Mouse (Mus musculus) liver, adult (tissue): ENCODE data around the gene Gm45021.

Source experiments
- GATA4 ChIP-seq: IDR thresholded peaks from 2 replicates; pipeline ENCODE4 v1.6.1; 2014; ENCODE audit warnings: mild to moderate bottlenecking, low read length; ENCODE audit not compliant: insufficient replicate concordance

Gene Gm45021

DNA sequence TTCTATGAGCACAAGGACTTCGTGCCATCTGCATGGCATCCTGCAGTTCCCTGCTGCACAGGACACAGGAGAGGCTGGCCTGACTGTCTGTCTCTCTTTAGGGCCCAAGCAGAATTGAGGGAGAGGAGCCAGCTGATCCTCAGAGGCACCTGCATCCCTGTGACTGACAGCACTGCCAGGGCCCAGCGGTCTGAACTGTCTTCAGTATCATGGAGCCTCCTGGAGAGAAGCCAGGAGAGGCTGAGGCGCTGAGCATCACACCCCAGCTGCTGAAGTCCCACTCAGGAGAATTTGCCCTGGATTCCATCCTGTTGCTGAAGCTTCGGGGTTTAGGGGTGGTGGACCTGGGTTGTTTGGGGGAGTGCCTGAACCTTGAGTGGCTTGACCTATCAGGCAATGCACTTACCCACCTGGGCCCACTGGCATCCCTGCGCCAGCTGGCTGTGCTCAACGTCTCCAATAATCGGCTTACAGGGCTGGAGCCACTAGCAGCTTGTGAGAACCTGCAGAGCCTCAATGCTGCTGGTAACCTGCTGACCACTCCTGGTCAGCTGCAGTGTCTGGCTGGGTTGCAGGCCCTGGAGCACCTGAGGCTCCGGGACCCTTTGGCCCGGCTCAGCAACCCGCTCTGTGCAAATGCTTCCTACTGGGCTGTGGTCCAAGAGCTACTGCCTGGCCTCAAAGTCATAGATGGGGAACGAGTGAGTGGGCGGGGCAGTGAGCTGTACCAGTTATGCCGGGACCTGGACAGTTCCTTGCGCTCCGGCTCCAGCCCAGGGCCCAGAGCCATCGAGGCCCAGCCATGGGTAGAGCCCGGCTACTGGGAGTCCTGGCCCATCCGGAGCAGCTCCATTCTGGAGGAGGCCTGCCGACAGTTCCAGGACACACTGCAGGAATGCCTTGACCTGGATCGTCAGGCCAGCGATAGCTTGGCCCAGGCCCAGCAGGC is 21.1 kb upstream of the Gm45021 start:
- TF ChIP-seq GATA4 = no peak

DNA sequence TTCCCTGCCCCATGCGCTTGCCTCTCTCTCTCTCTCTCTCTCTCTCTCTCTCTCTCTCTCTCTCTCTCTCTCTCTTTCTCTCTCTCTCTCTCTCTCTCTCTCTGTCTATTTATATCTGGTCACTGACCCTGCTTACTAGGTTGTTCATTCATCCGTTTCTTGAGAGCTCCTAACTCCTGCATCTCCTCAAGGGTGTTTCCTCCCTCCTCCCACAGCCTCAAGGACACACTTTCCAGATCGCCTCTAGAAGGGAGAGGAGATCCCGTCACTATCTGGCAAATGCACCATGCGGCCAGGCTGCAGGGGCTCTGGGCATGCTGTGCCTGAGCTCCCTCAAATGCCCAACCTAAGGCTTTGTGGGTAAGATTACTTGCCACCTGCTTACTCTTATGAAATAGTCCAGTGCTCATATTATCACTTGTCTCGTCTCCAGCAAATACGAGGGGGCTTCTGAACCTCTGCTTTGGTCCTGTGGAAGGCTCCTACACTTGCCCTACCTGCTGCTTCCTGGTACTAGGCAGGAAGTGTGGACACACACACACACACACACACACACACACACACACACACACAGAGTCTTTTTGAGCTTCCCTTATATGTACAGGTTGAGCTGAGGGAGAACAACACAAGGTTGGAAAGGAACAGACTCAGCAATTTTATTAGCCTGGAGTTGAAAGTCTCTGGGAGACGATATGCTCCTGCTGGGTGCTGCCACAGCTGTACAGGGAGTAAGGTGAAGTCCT is 20.2 kb upstream of the Gm45021 start:
- no peak for TF ChIP-seq GATA4

DNA sequence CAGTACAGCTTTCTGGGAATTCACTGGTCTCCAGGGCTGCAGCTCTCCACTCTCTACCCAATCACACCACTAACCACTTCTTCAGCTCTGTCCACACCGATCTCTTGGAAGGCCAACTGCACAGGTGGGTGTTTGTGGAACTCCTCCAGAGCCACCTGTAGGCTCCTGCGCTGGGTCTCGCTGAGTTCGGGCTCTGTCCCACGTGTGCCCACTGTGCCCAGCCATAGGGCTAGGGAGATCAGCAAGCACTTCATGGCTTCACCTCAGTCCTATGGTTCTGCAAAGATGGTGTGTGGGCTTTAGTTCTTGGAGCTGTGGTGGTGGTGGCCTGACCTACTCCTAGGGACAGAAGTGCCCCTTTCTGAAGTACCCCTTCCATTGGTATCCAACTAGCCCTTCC is 17.4 kb upstream of the Gm45021 start:
- no peak for TF ChIP-seq GATA4

DNA sequence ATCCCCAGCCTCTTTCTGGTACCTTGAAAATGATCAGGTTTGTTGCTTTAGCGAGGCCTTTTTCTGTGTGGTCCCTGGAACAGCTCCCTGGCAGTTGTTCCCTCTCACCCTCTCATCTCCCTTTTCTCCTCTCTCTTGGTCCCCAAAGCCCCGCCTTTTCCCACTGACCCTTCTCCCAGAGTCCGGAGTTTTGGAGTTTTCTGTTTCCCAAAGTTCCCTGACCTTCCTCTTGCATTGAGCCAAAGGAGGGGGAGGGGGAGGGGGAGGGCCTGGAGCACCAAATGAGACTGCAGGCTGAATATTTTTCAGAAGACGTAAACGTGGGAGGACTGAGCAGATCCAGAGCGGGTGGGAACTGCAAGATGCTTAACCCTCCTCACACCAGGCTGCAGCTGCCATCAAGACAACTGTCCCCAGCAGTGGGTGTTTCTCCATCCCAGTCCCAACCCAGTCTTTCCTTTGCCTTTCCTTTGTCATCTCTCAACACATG is 16.8 kb upstream of the Gm45021 start, which contains the start of gene Rarres2:
Gene Rarres2, minus strand, starts transcription at position 218 of the 490 bp plus-strand sequence.
- TF ChIP-seq GATA4 = no peak

DNA sequence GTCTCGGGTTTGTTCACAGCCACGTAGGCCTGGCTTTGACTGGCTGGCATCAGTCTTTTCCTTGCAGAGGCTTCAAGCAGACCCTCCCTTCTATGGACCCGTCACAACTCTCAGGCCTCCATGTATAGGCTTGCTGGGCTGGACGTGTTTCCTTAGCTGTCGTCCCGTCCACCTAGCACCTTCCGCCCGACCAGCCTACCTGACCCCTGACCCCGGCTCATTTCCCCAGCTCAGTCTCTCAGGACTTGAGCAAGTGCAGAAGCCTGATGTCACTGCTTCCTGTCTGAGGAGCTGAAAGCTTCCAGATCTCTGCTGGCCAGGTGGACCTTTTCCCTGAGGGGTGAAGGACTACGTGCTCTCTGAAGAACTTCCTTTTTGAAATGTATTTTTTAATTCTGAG is 16.1 kb upstream of the Gm45021 start:
- TF ChIP-seq GATA4 = no peak

DNA sequence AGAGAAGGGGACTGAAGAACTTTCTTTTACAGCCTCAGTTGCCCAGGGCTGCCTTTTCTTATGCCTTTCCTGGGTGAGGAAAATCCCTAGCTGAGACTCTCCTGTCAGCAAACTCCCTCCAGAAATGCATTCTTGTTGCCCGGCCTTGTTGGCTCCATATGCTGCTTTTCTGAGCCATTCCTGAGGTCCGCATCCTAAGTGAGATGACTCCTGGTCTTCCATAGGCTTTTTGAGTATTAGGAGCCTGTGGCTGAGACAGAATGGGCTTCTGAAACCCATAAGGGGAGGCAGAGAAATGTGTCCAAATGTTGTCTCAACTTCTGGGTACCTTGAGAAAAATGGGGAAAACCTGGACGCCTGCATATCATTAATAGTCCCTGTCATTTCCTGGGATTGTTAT is 15.4 kb upstream of the Gm45021 start:
- no peak for TF ChIP-seq GATA4

DNA sequence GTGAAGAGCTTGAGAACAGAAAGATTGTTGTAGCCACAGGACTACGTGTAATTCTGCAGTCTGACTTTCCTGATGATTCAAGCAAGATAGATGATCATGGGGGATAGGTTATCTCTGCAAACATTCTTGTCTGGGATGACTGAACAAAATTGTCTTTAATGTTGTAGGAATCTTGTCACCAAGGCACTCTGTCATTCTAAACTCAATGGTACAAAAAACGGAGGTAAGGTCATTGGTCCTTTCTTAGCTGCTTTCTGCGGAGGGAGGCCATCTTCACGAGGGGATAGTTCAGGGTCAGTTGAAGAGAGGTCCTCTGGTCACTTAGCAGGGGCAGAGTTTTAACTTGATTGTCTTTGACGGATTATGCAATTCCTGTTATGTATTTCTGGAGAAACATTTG is 10.7 kb upstream of the Gm45021 start:
- no peak for TF ChIP-seq GATA4

DNA sequence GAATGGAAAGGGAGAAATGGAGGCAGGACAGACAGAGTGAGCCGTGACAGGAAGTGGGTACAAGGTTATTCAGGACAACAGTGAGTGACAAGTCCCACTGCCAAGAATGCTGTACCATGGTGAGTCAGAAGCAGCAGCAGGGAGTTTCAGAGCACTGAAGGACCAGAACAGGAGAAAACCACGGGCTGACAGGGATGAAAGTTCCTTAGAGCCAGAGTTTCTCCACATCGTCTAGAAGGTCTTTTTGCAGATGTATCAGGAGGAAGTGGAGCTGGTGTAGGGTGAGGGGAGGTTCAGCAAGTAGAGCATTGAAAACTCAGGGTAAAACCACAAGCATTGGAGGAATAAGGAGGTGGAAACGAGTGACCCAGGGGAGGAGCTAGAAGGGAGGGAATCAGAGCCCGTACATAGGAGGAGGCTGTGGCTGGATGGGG is 10.2 kb upstream of the Gm45021 start:
- no peak for TF ChIP-seq GATA4

DNA sequence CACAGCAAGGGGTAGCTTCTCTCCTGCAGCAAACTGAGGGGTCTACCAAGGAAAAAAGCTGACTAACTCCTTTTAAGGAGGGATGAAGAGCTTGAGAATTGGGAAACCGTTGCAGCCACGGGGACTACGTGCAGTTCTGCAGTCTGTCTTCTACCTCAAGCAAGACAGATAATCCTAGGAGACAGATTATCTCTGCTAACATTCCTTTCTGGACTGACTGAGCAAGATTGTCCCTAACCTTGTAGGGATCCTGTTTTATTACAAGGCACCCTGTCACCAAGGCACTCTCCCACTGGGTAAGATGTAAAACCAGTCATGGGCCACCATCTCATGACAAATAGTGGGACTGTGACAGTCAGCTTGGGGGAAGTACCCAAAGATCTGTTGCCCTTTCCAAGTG is 8.2 kb upstream of the Gm45021 start:
- no peak for TF ChIP-seq GATA4

DNA sequence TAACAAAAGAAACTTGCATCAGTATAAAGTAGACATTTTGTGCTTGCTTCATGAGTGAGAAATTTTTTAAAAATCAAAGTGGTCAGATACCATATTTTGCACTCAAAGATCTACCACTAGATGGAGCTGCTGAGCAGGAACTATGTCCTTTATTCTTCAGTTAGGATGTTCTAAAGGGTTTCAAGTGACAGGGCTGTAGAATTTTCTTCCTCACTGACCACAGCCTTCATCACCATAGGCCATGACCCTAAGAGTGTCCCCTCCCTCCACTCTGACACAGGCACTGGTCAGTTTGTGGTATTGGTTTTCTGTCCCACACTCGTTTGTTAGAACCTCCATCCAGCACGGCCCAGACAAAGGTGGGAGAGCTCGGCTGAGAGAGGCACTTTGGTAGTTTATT is 7.4 kb upstream of the Gm45021 start:
- no peak for TF ChIP-seq GATA4

DNA sequence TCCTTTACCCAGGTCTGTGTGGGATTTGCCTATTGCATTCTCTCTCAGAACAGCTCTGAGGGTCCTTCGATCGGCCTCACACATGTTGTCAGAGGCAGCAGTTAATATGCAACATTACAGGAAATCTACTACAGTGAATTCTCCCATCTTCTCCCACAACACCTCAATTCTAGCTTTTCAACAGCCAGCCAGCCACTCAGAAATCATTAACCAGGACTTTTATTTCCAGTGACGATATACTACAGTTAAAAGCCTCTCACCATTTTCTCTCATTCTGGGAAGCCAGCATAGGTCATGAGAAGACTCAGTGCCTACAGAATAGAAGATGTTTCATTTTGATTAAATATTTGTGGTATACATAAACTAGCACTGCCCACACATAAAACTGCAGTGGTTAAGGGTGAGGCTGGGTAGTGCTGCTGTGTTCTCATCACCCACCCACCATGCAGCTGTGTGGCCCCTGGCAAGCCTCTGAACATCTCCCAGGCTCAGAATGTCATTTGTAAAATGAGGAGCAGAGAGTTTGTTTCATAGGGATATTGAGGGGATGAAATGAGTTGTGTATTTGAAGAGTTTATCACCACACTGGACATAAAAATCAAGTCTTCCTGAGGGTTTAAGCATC is 1.9 kb downstream of the Gm45021 start:
- no peak for TF ChIP-seq GATA4

DNA sequence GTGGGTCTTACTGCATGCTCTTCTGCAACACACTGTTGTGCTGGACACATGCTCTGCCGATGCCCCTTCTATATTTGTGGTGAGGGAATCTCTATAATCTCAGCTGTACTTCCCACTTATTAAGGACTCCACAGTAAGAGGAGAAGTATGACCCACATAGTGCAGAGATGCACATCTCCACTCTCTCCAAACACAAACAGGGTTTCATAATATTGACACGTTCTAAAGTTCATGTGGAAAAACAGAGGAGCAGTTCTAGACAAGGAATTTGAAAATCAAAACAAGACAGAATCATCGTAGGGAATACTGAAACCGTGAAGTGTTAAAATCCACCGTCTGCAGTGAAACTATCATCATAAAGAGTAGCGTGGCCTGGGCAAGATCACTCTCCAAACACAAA is 2.5 kb downstream of the Gm45021 start:
- no peak for TF ChIP-seq GATA4

DNA sequence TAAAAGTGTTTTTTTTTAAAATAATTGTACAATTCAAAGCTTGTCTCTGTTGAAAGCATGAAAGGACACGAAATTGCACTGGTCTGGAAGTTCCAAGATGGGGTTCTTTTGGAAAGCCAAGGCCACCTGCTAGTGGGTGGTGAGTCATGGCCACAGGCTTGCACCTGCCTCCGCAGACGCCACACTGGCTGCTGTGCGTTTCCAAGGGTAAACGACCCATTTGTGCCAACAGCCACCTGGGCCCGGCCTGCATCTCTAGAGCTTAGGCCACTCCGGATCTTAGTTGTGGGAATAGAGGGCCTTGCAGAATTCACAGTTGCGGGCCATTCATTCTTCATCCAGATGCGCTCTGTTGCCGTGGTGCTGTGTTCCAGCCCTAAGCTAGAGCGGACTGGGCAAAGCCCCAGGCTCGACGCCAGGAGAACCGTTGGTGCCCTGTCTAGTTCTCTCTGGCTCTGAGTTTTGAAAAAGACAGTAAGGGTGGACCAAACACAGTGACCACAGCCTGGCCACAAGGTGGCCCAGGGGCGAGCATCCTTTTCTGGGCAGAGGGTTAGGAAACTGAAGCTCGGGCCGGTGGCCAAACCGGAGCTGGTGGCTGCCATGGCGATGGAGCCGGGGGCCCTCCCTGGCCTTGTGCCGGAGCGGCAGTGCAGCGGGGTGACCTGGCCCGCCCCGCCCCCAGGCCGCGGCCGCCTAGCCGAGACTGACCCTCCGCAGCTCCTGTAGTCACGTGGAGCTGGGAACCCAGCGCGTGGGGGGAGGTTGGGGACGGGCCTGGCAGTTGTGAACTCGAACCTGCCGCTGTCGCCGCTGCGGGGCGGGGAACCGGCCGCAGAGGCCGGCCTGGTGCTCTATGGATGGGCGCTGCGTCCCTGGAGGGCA is 4.0 kb downstream of the Gm45021 start, which contains the start of the genes Repin1 and Gm44965:
Gene Repin1, plus strand, starts transcription at position 726 of the 885 bp plus-strand sequence.
Gene Gm44965, plus strand, starts transcription at position 784 of the 885 bp plus-strand sequence.
- TF ChIP-seq GATA4 = no peak

DNA sequence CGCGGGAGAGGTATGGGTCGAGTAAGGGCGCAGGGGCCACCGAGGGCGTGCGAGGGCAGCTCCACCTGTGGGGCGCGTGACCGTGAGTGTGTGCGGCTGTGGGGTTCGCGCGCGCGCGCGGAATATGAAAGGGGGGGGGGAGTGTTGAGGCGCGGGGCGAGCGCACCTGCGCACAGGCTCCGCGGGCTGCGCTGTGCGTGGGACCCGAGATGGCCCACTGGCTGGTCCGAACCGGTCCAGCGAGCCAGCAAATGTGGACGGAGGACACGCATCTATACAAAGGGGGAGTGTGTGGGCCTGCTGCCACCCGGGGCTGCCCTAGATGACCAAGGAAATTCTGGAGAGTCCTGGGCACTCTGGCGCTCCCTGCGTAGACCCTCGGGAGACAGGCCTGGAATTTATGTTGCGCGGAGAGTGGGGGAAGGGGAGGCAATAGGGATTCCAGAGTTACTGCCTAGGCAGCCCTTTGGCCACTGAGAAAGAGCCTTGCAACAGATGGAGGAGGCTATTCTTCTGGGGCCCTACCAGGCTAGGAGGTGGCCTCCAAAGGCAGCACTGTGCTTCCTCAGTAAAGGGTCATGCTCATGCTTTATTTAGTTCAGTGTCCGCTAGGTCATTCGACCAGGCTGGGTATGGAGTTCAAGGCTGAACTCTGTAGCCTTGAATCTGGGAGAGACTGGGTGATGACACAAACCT is 4.8 kb downstream of the Gm45021 start:
- TF ChIP-seq GATA4 = no peak

DNA sequence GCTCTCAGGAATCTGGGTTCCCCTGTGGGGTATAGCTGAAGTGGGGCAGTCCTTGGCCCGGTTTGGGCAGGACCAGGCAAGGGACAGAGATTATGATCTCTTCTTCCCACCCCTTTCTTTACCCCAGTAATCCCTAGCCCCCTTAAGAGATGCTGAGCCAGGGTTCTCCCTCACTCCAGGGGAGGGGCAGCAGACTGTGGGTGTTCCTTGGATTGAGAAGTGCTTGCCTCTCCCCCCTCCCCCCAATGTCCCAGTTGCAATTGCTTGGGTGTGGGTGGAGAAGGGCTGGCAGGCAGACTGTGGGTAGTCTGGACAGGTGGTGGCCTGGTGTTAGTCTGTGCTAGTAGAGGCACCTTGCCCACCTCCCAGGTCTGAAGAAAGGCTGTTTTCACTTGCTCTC is 5.9 kb downstream of the Gm45021 start:
- no peak for TF ChIP-seq GATA4
